Mouse (Mus musculus) urinary bladder, adult 18-20 months (tissue): ENCODE measurements at regions not wholly inside any gene's neighbourhood (a gene's known extent, or its start where the extent isn't known, plus 50 kb on each side); places are given as distances from the start of the nearest gene placed in this dataset.
A peak's percentile ranks its signal among the peaks of the same experiment; 100 is the strongest.
"Not testable (repeated sequence)": the region's sequence is repeated elsewhere in the genome, so short reads cannot be mapped to it uniquely, and the experiment has no call there.

Experiments
- DNase-seq, 2 experiments: peaks; one replicate each; pipeline ENCODE4 v3.0.0; 2022; ENCODE audit warnings: low spot score in 2 of 2, mixed read lengths in 2 of 2

- DNase-seq, result peak; percentile 28 to 61
Observed at GRCm38 (mm10) chr10:96685991-96686601, 69.3 kb downstream of the Btg1 start.

GRCm38 (mm10) chr10:96686659-96687440 lies 70.0 kb downstream of the Btg1 start:
- DNase-seq, result peak; percentile 11 to 34

GRCm38 (mm10) chr10:96687441-96687772 lies 70.6 kb downstream of the Btg1 start:
- DNase-seq, result no peak

- peak; percentile 15 to 33 for DNase-seq
Observed at GRCm38 (mm10) chr10:96689976-96690867, 73.4 kb downstream of the Btg1 start.

- peak; percentile 16 to 55 for DNase-seq
Observed at GRCm38 (mm10) chr10:96690868-96691302, 74.1 kb downstream of the Btg1 start.

- DNase-seq, result no peak
Observed at GRCm38 (mm10) chr10:96691319-96691870, 74.6 kb downstream of the Btg1 start.

DNA sequence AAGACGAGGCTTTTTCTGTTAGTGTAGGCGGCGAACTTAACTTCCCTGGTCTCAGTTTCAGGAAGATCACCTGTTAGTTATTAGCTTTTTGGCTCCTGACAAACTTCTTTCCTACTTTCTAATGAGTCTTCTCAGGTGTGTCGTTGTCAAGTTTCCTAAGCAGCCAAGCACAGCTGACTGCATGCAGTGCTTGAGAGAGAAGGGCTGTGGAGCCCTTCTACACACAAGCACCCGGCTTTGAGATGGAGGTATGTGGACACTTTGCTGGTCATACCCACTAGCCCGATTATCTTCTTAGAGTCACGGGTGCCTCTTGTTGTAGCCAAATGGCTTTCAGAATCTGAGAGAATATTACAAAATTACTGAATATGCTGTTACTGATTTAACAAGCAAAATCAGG lies 76.0 kb downstream of the Btg1 start:
- no peak for DNase-seq

- no peak for DNase-seq
Observed at GRCm38 (mm10) chr10:96693766-96694165, 77.0 kb downstream of the Btg1 start.

DNA sequence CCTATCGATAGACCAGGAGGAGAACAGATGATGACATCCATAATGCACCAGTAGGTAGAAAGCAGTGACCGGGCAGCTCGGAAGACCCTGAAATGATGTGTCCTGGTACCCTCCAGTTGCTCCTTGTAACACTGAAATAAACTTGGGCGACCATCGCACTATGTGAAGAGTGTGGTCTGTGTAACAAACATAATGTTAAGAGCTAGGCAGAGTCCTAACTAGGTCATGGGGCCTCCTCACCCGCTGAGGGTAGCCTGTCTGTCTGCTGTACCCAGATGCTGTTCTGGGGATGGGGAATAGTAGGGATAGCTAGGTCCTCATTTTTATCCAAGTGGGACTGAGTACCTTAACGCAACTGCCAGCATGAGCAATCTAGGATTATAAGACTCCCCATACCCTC lies 79.8 kb downstream of the Btg1 start:
- no peak for DNase-seq

GRCm38 (mm10) chr10:96697781-96698180 lies 81.0 kb downstream of the Btg1 start:
- DNase-seq, result no peak

GRCm38 (mm10) chr10:96706656-96707055 lies 89.8 kb downstream of the Btg1 start:
- DNase-seq, result no peak

- no peak for DNase-seq
Observed at GRCm38 (mm10) chr10:96708471-96708870, 91.7 kb downstream of the Btg1 start.

DNA sequence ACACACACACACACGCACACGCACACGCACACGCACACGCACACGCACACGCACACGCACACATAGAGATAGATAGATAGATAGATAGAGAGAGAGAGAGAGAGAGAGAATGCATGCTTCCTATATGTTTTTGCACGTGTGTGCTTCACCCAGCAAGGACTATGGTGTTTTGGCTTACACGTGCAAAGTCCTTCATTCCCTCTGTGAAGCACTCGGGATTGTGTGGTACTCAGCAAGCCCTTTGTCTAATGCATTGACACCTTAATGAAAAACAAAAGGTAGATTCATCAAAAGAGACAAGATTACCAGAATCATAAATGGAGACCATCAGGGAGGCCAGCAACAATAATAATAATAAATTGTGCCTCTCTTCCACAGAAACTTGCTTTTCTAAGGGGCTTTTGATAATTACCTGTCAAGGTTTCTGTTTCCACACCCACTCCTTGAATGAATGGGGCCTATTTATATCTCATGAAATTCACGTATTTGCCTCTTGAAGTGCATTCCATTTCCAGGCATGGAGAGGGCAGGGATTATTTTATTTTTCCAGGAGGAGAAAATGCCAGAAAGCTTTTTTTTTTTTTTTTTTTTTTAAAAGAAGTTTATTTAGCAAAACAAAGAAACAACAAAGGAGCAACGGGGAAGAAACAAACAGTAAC lies 93.0 kb downstream of the Btg1 start:
- DNase-seq, result no peak

GRCm38 (mm10) chr10:96711993-96712392 lies 95.2 kb downstream of the Btg1 start:
- no peak for DNase-seq

- DNase-seq, result no peak
Observed at GRCm38 (mm10) chr10:96714702-96715101, 97.9 kb downstream of the Btg1 start.

GRCm38 (mm10) chr10:96717281-96717680 lies 100.5 kb downstream of the Btg1 start:
- DNase-seq, result no peak

DNA sequence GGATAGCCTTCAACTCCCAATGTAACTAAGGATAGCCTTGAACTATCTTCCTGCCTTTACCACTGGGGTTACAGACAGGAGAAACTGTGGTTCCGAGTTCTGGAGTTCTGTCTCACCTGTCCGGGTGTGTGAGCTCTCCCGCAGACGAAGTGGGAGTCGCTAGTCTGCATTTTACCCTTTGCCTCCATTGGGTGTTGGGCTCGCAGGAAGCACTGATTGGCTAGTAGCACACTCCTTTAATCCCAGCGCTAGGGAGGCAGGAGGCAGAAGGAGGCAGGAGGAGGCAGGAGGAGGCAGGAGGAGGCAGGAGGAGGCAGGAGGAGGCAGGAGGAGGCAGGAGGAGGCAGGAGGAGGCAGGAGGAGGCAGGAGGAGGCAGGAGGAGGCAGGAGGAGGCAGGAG lies 101.9 kb downstream of the Btg1 start:
- not testable (repeated sequence) for DNase-seq

- no peak for DNase-seq
Observed at GRCm38 (mm10) chr10:96720281-96720711, 103.5 kb downstream of the Btg1 start.

GRCm38 (mm10) chr10:96720956-96721688 lies 104.3 kb downstream of the Btg1 start:
- DNase-seq, result no peak

- DNase-seq, result peak; percentile 85 to 86
Observed at GRCm38 (mm10) chr10:96722491-96722890, 105.7 kb downstream of the Btg1 start.

DNA sequence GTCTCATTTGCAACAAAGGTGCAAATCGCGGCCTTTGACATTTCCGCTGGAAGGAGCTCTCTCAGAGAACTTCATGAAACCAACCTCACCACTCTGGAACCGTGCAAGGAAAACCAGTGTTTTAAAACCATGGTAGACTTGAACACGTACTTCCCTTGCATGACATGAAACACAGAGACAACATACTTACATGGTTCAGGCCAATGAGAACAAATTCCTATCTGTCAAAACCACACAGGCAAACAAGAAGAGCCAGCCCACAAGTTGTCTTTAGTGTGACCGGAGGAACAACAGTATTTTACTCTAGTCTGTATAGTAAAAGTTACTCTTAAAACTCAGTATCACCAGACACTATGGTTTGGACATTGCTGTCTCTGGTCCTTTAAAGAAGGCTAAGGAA lies 106.3 kb downstream of the Btg1 start:
- no peak for DNase-seq
